ENCODE assay signal across 9 mouse cellular contexts in genomic region chr12:40464282-40464681, GRCm38 (mm10). TPM values are rescaled to one million over a fixed set of nuclear protein-coding genes. Genes with fewer than 3 reads are reported as not detected.
A peak's percentile ranks its signal among the peaks of the same experiment; 100 is the strongest.
DNase-seq lines count a peak whose midpoint lies in the region; ATAC-seq and TF ChIP-seq lines count a peak whose summit lies in the region.
"Had no signal": no experiment of that assay in that cellular context is flagged by ENCODE, and none has a peak within 500 bp of the region (broad histone marks: within the 10 kb centered on the region; RNA-seq: fewer than 3 reads in every experiment).

No protein-coding gene starts in this region.

- intact Hi-C loops in heart, adult 2 months (cut with DNase I): loop anchor here (5.0 kb wide), 1 partner anchor 38 kb away; no protein-coding TSS in a partner anchor

- H3K79me2 ChIP-seq in heart, adult 2 months (replicated peaks; ENCODE audit: control insufficient read depth, insufficient read depth, low read length): peaks cover 6% of the 10 kb centered on the region

- no peak overlapping the region for H3K4me2 ChIP-seq in forebrain, embryonic 11.5 days (ENCODE audit: low read depth, low read length, severe bottlenecking)

- 0 out of 2 replicates have a peak overlapping the region, but pooled peaks have one; percentile 21 for H3K9ac ChIP-seq in heart, adult 2 months (ENCODE audit: low read depth, low read length)
- no peak overlapping the region; the same call in 1 of the 2 replicates for H3K9ac ChIP-seq in forebrain, embryonic 11.5 days (ENCODE audit: low read length)

- peak overlapping the region; percentile 45 for H3K27ac ChIP-seq in heart, adult 2 months
- no peak overlapping the region for H3K27ac ChIP-seq in forebrain, embryonic 11.5 days (ENCODE audit: low read depth, low read length)
- H3K27ac ChIP-seq in layer of hippocampus, adult 2 months: peak overlapping the region; percentile 89

- H3K9me3 ChIP-seq in forebrain, embryonic 11.5 days (ENCODE audit: control insufficient read depth, low read length): no peaks in the 10 kb centered on the region

- ATAC-seq in forebrain, embryonic 11.5 days (replicated peaks; ENCODE audit: low FRiP score): peak; percentile 40
- ATAC-seq in megakaryocyte progenitor cell, adult 5-6 weeks (replicated peaks; ENCODE audit: poor library complexity): no peak
- ATAC-seq: CD4-positive, CD25-positive, alpha-beta regulatory T cell, adult 4 months had no signal

- no peak for TF ChIP-seq EP300 in heart, adult 2 months (IDR thresholded peaks at IDR 0.05; ENCODE audit: insufficient read depth, low read depth, low read length)

- peaks cover 34% of the 10 kb centered on the region for H3K4me1 ChIP-seq in heart, adult 2 months (ENCODE audit: control insufficient read depth, insufficient read depth, low read length)
- peaks cover 7% of the 10 kb centered on the region; the same call in 1 of the 2 replicates for H3K4me1 ChIP-seq in forebrain, embryonic 11.5 days (replicated peaks; ENCODE audit: control insufficient read depth, insufficient read depth, low read length)

- H3K27me3 ChIP-seq in heart, adult 2 months (ENCODE audit: control insufficient read depth, insufficient read depth, low read length): no peaks in the 10 kb centered on the region
- H3K27me3 ChIP-seq in forebrain, embryonic 11.5 days (ENCODE audit: control insufficient read depth, insufficient read depth, low read length): no peaks in the 10 kb centered on the region

- no peak for TF ChIP-seq POLR2A in heart, adult 2 months (IDR thresholded peaks at IDR 0.05; ENCODE audit: insufficient read depth, low read depth, low read length)

- H3K36me3 ChIP-seq in heart, adult 2 months (ENCODE audit: control insufficient read depth, insufficient read depth, low read length): peaks cover 7% of the 10 kb centered on the region
- no peaks in the 10 kb centered on the region for H3K36me3 ChIP-seq in forebrain, embryonic 11.5 days (ENCODE audit: control insufficient read depth, insufficient read depth, low read length)

- DNase-seq in heart, adult 2 months: peak; percentile 29 to 39
- DNase-seq in heart, adult 8-10 months (ENCODE audit: low spot score): no peak
- DNase-seq in brain, adult 2 months (ENCODE audit: low read depth, low spot score): peak; percentile 98
- DNase-seq in forebrain, embryonic 11.5 days (ENCODE audit: low spot score): no peak
- DNase-seq in layer of hippocampus, adult 2 months (ENCODE audit: low spot score in 2 of 2): peak in 1 of 2 experiments; percentile 62
- DNase-seq in urinary bladder, postnatal 14 days (ENCODE audit: low spot score): no peak
- DNase-seq in kidney, postnatal 25 days: no peak

- H3K4me3 ChIP-seq in heart, adult 2 months: no peak overlapping the region
- no peak overlapping the region for H3K4me3 ChIP-seq in forebrain, embryonic 11.5 days (ENCODE audit: low read depth, low read length)
- H3K4me3 ChIP-seq in layer of hippocampus, adult 2 months: no peak overlapping the region; the same call in 1 of the 2 replicates

- no peak for TF ChIP-seq CTCF in heart, adult 2 months (IDR thresholded peaks at IDR 0.05)
- TF ChIP-seq CTCF in layer of hippocampus, adult 2 months (conservative IDR thresholded peaks at IDR 0.05): no peak

- 49% methylated on average over 6 of the region's 6 CpGs for WGBS in heart, adult 2 months
- WGBS in forebrain, embryonic 11.5 days: 40% methylated on average over 6 of the region's 6 CpGs

RNA-seq across cellular contexts. Expression of gene Dock4, which starts 18.5 kb away (rescaled TPM):
- 10 to 100 TPM; 11.2 to 13.6 TPM for total RNA-seq in heart, adult 2 months (2021)
- 4.3 and 7.5 TPM in 2 replicates for polyA plus RNA-seq in heart, adult 2 months (2012; rRNA removed)
- 10 to 100 TPM in 3 of 4 experiments, 1 to 10 TPM in 1; 9.1 to 11.4 (median 10.9) TPM for total RNA-seq in heart, adult 8-10 months (2022)
- polyA plus RNA-seq in forebrain, embryonic 11.5 days (2014; fragmentation: Nextera tagmentation; extraction: Ambion mirVana): 18.7 and 19.8 TPM in 2 replicates
- total RNA-seq in layer of hippocampus, adult 2 months (2021): 100 to 1,000 TPM; 253 to 265 TPM
- total RNA-seq in megakaryocyte progenitor cell, adult 5-6 weeks (2015): 0.64 and 0.90 TPM in 2 replicates
- 0.57 and 1.5 TPM in 2 replicates for total RNA-seq in megakaryocyte progenitor cell, adult 5-6 weeks (2017)

RNA-seq across cellular contexts. Expression of gene Zfp277, which starts 18.6 kb away (rescaled TPM):
- total RNA-seq in heart, adult 2 months (2021): 10 to 100 TPM; 10.6 to 10.9 TPM
- polyA plus RNA-seq in heart, adult 2 months (2012; rRNA removed): 5.2 and 8.5 TPM in 2 replicates
- 10 to 100 TPM; 10.3 to 12.3 (median 11.0) TPM for total RNA-seq in heart, adult 8-10 months (2022)
- polyA plus RNA-seq in forebrain, embryonic 11.5 days (2014; fragmentation: Nextera tagmentation; extraction: Ambion mirVana): 36.5 and 38.7 TPM in 2 replicates
- total RNA-seq in layer of hippocampus, adult 2 months (2021): 10 to 100 TPM; 24.2 to 26.5 TPM
- 34.5 and 38.7 TPM in 2 replicates for total RNA-seq in megakaryocyte progenitor cell, adult 5-6 weeks (2015)
- total RNA-seq in megakaryocyte progenitor cell, adult 5-6 weeks (2017): 30.4 and 34.7 TPM in 2 replicates

Comparison
In these comparisons a context has a peak if more than half of its experiments do, and no peak if none do; other contexts are left out.
1. DNase-seq: peak in heart, adult 2 months (2 of 2) and brain, adult 2 months (single experiment); none in heart, adult 8-10 months (single experiment), forebrain, embryonic 11.5 days (single experiment), urinary bladder, postnatal 14 days (single experiment) and kidney, postnatal 25 days (0 of 2).
2. RNA of gene Dock4, which starts 18.5 kb away (total RNA-seq): 253 to 265 TPM in layer of hippocampus, adult 2 months; 11.2 to 13.6 TPM in heart, adult 2 months, 9.1 to 11.4 TPM in heart, adult 8-10 months and 0.57 to 1.5 TPM in megakaryocyte progenitor cell, adult 5-6 weeks; every median in the first group is over 10 times any median in the second.